Mouse (Mus musculus) CH12.LX (cell line): ENCODE data around the gene Tex14. TPM values are rescaled to one million over a fixed set of nuclear protein-coding genes. Genes with fewer than 3 reads are reported as not detected.

Source experiments
- DNase-seq: peaks from one replicate; pipeline ENCODE4 v3.0.0-alpha.2; 2013; ENCODE audit errors: extremely low read depth
- H3K27ac ChIP-seq: 2 replicates; pipeline ENCODE4 v1.5.1; 2012; ENCODE audit warnings: low read depth, mild to moderate bottlenecking, control low read depth, moderate library complexity; ENCODE audit not compliant: insufficient read depth
- H3K27me3 ChIP-seq: replicated peaks from 2 replicates; pipeline ENCODE3; 2012; ENCODE audit warnings: inconsistent platforms
- H3K36me3 ChIP-seq, 2 experiments: replicated peaks in 1 of 2; 2 replicates each; pipeline versions ENCODE3 to v1.6.1; 2012; ENCODE audit warnings: inconsistent platforms in 1 of 2, low read length in 1 of 2, mild to moderate bottlenecking in 1 of 2, mixed read lengths in 1 of 2, moderate library complexity in 1 of 2; ENCODE audit not compliant: control insufficient read depth in 1 of 2, insufficient read depth in 1 of 2
- H3K4me1 ChIP-seq, 2 experiments: 2 replicates each; pipeline ENCODE4 v1.6.1; 2012; ENCODE audit warnings: inconsistent platforms in 1 of 2, moderate library complexity in 1 of 2; ENCODE audit not compliant: insufficient read depth in 2 of 2, control insufficient read depth in 1 of 2
- H3K4me2 ChIP-seq: 2 replicates; pipeline ENCODE4 v1.6.1; 2012; ENCODE audit warnings: low read depth, mild to moderate bottlenecking, control low read depth; ENCODE audit not compliant: poor library complexity, insufficient read depth, severe bottlenecking
- H3K4me3 ChIP-seq, 3 experiments: fragments of 150-350 bp in 1 of 3; sonication (generic) in 1 of 3; replicated peaks in 1 of 3; 2 replicates each; pipeline versions ENCODE3 to v1.5.1; 2011 to 2012; ENCODE audit warnings: low read depth in 2 of 3, low read length in 2 of 3, mild to moderate bottlenecking in 2 of 3, moderate library complexity in 2 of 3, control low read depth in 1 of 3, improper control_type of control experiment in 1 of 3, inconsistent platforms in 1 of 3, mixed read lengths in 1 of 3; ENCODE audit not compliant: poor library complexity in 1 of 3
- H3K79me2 ChIP-seq: replicated peaks from 2 replicates; pipeline ENCODE4 v1.6.1; 2012; ENCODE audit warnings: mild to moderate bottlenecking, moderate library complexity; ENCODE audit not compliant: control insufficient read depth, poor library complexity, insufficient read depth, severe bottlenecking; ENCODE audit errors: extremely low read depth
- H3K9ac ChIP-seq: 2 replicates; pipeline ENCODE4 v1.6.1; 2012; ENCODE audit warnings: low read depth, mild to moderate bottlenecking, control low read depth, moderate library complexity; ENCODE audit not compliant: insufficient read depth
- H3K9me3 ChIP-seq: replicated peaks from 2 replicates; pipeline ENCODE3; 2012; ENCODE audit warnings: low read length, inconsistent platforms, mixed read lengths
- CHD1 ChIP-seq: IDR thresholded peaks from 2 replicates; pipeline ENCODE4 v1.6.1; 2012; ENCODE audit warnings: low read depth, low read length, improper control_type of control experiment, inconsistent platforms
- CHD2 ChIP-seq: IDR thresholded peaks from 2 replicates; pipeline ENCODE4 v1.6.1; 2011; ENCODE audit warnings: low read length, improper control_type of control experiment
- CTCF ChIP-seq, 2 experiments: IDR thresholded peaks in 1 of 2; conservative IDR thresholded peaks in 1 of 2; 2 replicates each; pipeline ENCODE4 v1.5.1; 2011 to 2012; ENCODE audit warnings: low read depth in 2 of 2, low read length in 2 of 2, improper control_type of control experiment in 1 of 2, inconsistent platforms in 1 of 2, mild to moderate bottlenecking in 1 of 2, moderate library complexity in 1 of 2
- ELF1 ChIP-seq: IDR thresholded peaks from 2 replicates; pipeline ENCODE4 v1.6.1; 2014; ENCODE audit warnings: low read depth, mild to moderate bottlenecking, inconsistent platforms, low read length, improper control_type of control experiment
- EP300 ChIP-seq: IDR thresholded peaks from 2 replicates; pipeline ENCODE4 v1.6.1; 2011; ENCODE audit warnings: low read length, improper control_type of control experiment
- ETS1 ChIP-seq: conservative IDR thresholded peaks from 2 replicates; pipeline ENCODE4 v1.6.1; 2012; ENCODE audit warnings: low read depth, mild to moderate bottlenecking, inconsistent platforms, low read length, improper control_type of control experiment, moderate library complexity
- GABPA ChIP-seq: IDR thresholded peaks from 2 replicates; pipeline ENCODE4 v1.6.1; 2012; ENCODE audit warnings: low read depth, low read length, improper control_type of control experiment, inconsistent platforms; ENCODE audit not compliant: insufficient replicate concordance
- HCFC1 ChIP-seq: IDR thresholded peaks from 2 replicates; pipeline ENCODE4 v1.6.1; 2012; ENCODE audit warnings: low read depth, mild to moderate bottlenecking, inconsistent platforms, low read length, improper control_type of control experiment
- IRF4 ChIP-seq: IDR thresholded peaks from 2 replicates; pipeline ENCODE4 v1.6.1; 2014; ENCODE audit warnings: low read depth, mild to moderate bottlenecking, inconsistent platforms, low read length, improper control_type of control experiment
- JUN ChIP-seq: IDR thresholded peaks from 2 replicates; pipeline ENCODE4 v1.6.1; 2011; ENCODE audit warnings: low read depth, mild to moderate bottlenecking, low read length, improper control_type of control experiment, moderate library complexity; ENCODE audit not compliant: insufficient read depth
- JUND ChIP-seq: conservative IDR thresholded peaks from 2 replicates; pipeline ENCODE4 v1.6.1; 2011; ENCODE audit warnings: low read depth, low read length, improper control_type of control experiment
- KAT2A ChIP-seq: IDR thresholded peaks from 2 replicates; pipeline ENCODE4 v1.6.1; 2012; ENCODE audit warnings: low read length, improper control_type of control experiment, inconsistent platforms; ENCODE audit not compliant: insufficient replicate concordance
- MAFK ChIP-seq: IDR thresholded peaks from 2 replicates; pipeline ENCODE4 v1.6.1; 2011; ENCODE audit warnings: low read length, improper control_type of control experiment; ENCODE audit not compliant: insufficient replicate concordance
- MAX ChIP-seq: IDR thresholded peaks from 2 replicates; pipeline ENCODE4 v1.6.1; 2011; ENCODE audit warnings: low read length, improper control_type of control experiment
- MAZ ChIP-seq: IDR thresholded peaks from 2 replicates; pipeline ENCODE4 v1.6.1; 2012; ENCODE audit warnings: low read depth, mild to moderate bottlenecking, inconsistent platforms, low read length, improper control_type of control experiment, moderate library complexity
- MYC ChIP-seq: IDR thresholded peaks from 2 replicates; pipeline ENCODE4 v1.6.1; 2011; ENCODE audit warnings: low read depth, mild to moderate bottlenecking, improper control_type of control experiment, low read length
- NELFE ChIP-seq: IDR thresholded peaks from 2 replicates; pipeline ENCODE4 v1.6.1; 2011; ENCODE audit warnings: low read depth, low read length, improper control_type of control experiment
- NRF1 ChIP-seq: IDR thresholded peaks from 2 replicates; pipeline ENCODE4 v1.6.1; 2014; ENCODE audit warnings: low read depth, mild to moderate bottlenecking, inconsistent platforms, low read length, improper control_type of control experiment, moderate library complexity
- PAX5 ChIP-seq: IDR thresholded peaks from 2 replicates; pipeline ENCODE4 v1.6.1; 2012; ENCODE audit warnings: low read length, inconsistent platforms, mixed read lengths
- POLR2A ChIP-seq: IDR thresholded peaks from 2 replicates; pipeline ENCODE4 v1.6.1; 2011; ENCODE audit warnings: low read depth, mild to moderate bottlenecking, improper control_type of control experiment, low read length
- POLR2AphosphoS2 ChIP-seq: IDR thresholded peaks from 2 replicates; pipeline ENCODE4 v1.6.1; 2011; ENCODE audit warnings: low read depth, low read length, improper control_type of control experiment
- RCOR1 ChIP-seq: conservative IDR thresholded peaks from 2 replicates; pipeline ENCODE4 v1.6.1; 2012; ENCODE audit warnings: low read depth, mild to moderate bottlenecking, inconsistent platforms, low read length, improper control_type of control experiment
- SIN3A ChIP-seq: IDR thresholded peaks from 2 replicates; pipeline ENCODE4 v1.6.1; 2012; ENCODE audit warnings: low read length, improper control_type of control experiment, inconsistent platforms
- SMC3 ChIP-seq: IDR thresholded peaks from 2 replicates; pipeline ENCODE4 v1.6.1; 2011; ENCODE audit warnings: low read depth, low read length, improper control_type of control experiment
- TBP ChIP-seq: conservative IDR thresholded peaks from 2 replicates; pipeline ENCODE4 v1.6.1; 2011; ENCODE audit warnings: low read depth, low read length, improper control_type of control experiment
- UBTF ChIP-seq: IDR thresholded peaks from 2 replicates; pipeline ENCODE4 v1.6.1; 2012; ENCODE audit warnings: low read depth, mild to moderate bottlenecking, inconsistent platforms, low read length, improper control_type of control experiment, moderate library complexity
- USF1 ChIP-seq: IDR thresholded peaks from 2 replicates; pipeline ENCODE4 v1.6.1; 2014; ENCODE audit warnings: low read depth, mild to moderate bottlenecking, inconsistent platforms, low read length, improper control_type of control experiment
- ZC3H11A ChIP-seq: IDR thresholded peaks from 2 replicates; pipeline ENCODE4 v1.6.1; 2012; ENCODE audit warnings: low read depth, mild to moderate bottlenecking, inconsistent platforms, low read length, improper control_type of control experiment
- ZKSCAN1 ChIP-seq: IDR thresholded peaks from 2 replicates; pipeline ENCODE4 v1.6.1; 2012; ENCODE audit warnings: low read depth, inconsistent platforms, low read length, improper control_type of control experiment, borderline replicate concordance
- ZMIZ1 ChIP-seq: IDR thresholded peaks from 2 replicates; pipeline ENCODE4 v1.6.1; 2012; ENCODE audit warnings: low read depth, mild to moderate bottlenecking, inconsistent platforms, low read length, improper control_type of control experiment
- dilution Hi-C: fragments of 300-500 bp; cut with MboI; formaldehyde crosslinking; loops from 2 replicates; pipeline ENCODE4 v1.14.3; 2020; ENCODE audit warnings: low sequenced_read_pairs; ENCODE audit not compliant: extremely low pct_unique_long_range_greater_than_20kb, extremely low pct_ligation_motif_present
- in situ Hi-C: fragments of 300-500 bp; cut with MboI; formaldehyde crosslinking; loops from 3 replicates; pipeline ENCODE4 v1.14.3; 2019; ENCODE audit warnings: low sequenced_read_pairs, low pct_ligation_motif_present, low pct_unique_long_range_greater_than_20kb, mixed read lengths
- polyA plus RNA-seq: library from polyadenylated mRNA; unstranded; fragments of >175 nt; gene quantifications from 2 replicates; pipeline ENCODE4 v1.2.1, GENCODE M21; 2012; ENCODE audit warnings: low read depth; ENCODE audit not compliant: insufficient read length
- total RNA-seq, 2 experiments: library from RNA; depleted of rRNA; stranded (reverse); fragments of 300-350 nt in 1 of 2; fragments of >200 nt in 1 of 2; gene quantifications; 2 replicates each; pipeline ENCODE4 v1.2.3; 2012 to 2014

The Tex14 gene
- total and polyA plus RNA-seq, 3 experiments: 1.3 to 2.1 (median 1.4) TPM

DNA sequence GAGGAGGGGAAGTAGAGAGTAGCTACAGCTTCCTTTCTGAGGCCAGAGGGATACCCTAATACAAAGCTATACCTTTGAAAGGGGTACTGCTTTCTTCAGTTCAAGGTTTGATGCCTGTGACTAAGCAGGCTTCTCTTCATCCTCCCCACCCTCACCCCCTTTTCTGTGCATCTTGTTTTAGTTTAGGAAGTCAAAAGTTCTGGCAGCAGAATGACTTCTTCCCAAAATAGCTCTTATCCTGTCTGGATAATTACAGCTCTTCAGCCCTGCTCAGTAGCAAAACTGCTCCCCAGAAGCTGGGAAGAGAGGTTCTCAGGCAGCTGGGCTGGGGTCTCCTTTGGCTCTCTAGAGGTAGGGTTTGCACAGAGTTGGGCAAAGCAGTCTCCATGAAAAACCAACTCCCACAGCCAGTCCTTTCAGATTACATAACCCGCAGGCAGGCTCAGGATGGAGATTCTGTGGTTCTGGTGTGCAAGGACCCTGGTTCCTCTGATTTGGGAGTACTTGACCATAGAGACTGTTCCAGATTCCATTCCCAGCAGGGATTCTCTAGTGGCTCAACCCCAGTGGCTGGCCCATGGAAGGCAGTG is 166.6 kb downstream of the Tex14 start:
- TF ChIP-seq JUN (no peak), ZKSCAN1 (no peak), USF1 (no peak), ETS1 (no peak), KAT2A (no peak), NRF1 (no peak), ZMIZ1 (no peak), SIN3A (no peak), PAX5 (no peak), CTCF (conservative IDR thresholded peaks at IDR 0.05 in 1 of 2, IDR thresholded peaks at IDR 0.05 in 1 of 2; ENCODE audit: low read depth in 2 of 2, low read length in 2 of 2) (no peak), JUND (no peak), MAFK (no peak), RCOR1 (no peak), CHD2 (no peak)
- dilution Hi-C loops: no loop called here
- no peak overlapping the region for H3K4me2 ChIP-seq
- no peak overlapping the region for H3K27ac ChIP-seq
- no peaks in the 10 kb centered on the region for H3K36me3 ChIP-seq
- in situ Hi-C loops: no loop called here
- H3K4me1 ChIP-seq: peaks cover 12 to 21% of the 10 kb centered on the region in 2 experiments
- H3K9me3 ChIP-seq: peaks cover 4% of the 10 kb centered on the region
- H3K79me2 ChIP-seq: no peaks in the 10 kb centered on the region
- H3K9ac ChIP-seq: no peak overlapping the region
- DNase-seq: no peak
- peaks cover 54% of the 10 kb centered on the region for H3K27me3 ChIP-seq
- H3K4me3 ChIP-seq: no peak overlapping the region

DNA sequence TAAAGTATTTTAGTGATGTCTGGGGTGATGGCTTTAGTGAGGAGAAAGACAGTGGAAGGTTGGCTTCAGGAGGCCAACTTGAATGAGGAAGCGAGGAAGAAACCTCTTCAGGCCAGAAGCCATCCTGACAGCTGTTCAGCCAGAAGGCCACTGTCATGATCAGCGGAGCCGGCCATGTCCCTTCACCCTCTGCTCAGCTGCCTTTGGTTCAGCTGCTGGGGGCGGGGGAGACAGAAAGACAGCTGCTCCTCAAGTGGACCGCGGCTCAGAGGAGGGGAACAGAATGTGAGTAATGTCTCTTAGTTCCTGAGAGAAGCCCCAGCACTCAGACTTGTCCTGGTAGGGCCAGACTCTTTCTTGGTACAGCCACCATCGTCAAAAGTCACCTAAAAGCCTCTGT is 168.9 kb downstream of the Tex14 start:
- Histone ChIP-seq H3K9ac (no peak overlapping the region), H3K9me3 (peaks cover 4% of the 10 kb centered on the region), H3K4me1 (peaks cover 14 to 32% of the 10 kb centered on the region in 2 experiments), H3K27me3 (peaks cover 58% of the 10 kb centered on the region), H3K36me3 (no peaks in the 10 kb centered on the region), H3K4me2 (no peak overlapping the region), H3K79me2 (no peaks in the 10 kb centered on the region), H3K27ac (no peak overlapping the region), H3K4me3 (no peak overlapping the region)
- peak; percentile 12 for DNase-seq
- dilution Hi-C loops (no loop called here), in situ Hi-C loops (no loop called here)
- TF ChIP-seq ETS1 (0 out of 2 replicates have a peak, but pooled peaks have one; percentile 36), SMC3 (no peak), EP300 (peak; percentile 12; the same call in 1 of the 2 replicates), CHD2 (0 out of 2 replicates have a peak, but pooled peaks have one; percentile 23), KAT2A (no peak), JUND (no peak), MAZ (no peak), UBTF (no peak), CHD1 (no peak), GABPA (no peak), IRF4 (0 out of 2 replicates have a peak, but pooled peaks have one; percentile 29), JUN (no peak), RCOR1 (no peak), ZC3H11A (no peak), HCFC1 (no peak), CTCF (conservative IDR thresholded peaks at IDR 0.05 in 1 of 2, IDR thresholded peaks at IDR 0.05 in 1 of 2; ENCODE audit: low read depth in 2 of 2, low read length in 2 of 2) (no peak), ZMIZ1 (no peak), TBP (no peak), NRF1 (peak; percentile 11; the same call in 1 of the 2 replicates), POLR2AphosphoS2 (no peak), MAX (no peak), POLR2A (no peak), USF1 (no peak), ELF1 (no peak), MYC (no peak), SIN3A (0 out of 2 replicates have a peak, but pooled peaks have one; percentile 48), NELFE (0 out of 2 replicates have a peak, but pooled peaks have one; percentile 11)
